Mouse (Mus musculus) E14TG2a.4 (cell line): ENCODE measurements around the gene Arhgef10l.
A peak's percentile ranks its signal among the peaks of the same experiment; 100 is the strongest.

Source experiments
- H3K27me3 ChIP-seq: 2 replicates; pipeline ENCODE4 v1.6.1; 2014; ENCODE audit warnings: low read length, control low read depth; ENCODE audit not compliant: insufficient read depth
- H3K36me3 ChIP-seq: 2 replicates; pipeline ENCODE4 v1.6.1; 2014; ENCODE audit warnings: low read length, control low read depth; ENCODE audit not compliant: insufficient read depth
- H3K4me1 ChIP-seq: replicated peaks from 2 replicates; pipeline ENCODE4 v1.6.1; 2014; ENCODE audit warnings: low read depth, low read length, control low read depth
- H3K4me3 ChIP-seq: replicated peaks from 2 replicates; pipeline ENCODE4 v1.5.1; 2014; ENCODE audit warnings: mild to moderate bottlenecking, low read length
- H3K9me3 ChIP-seq: 2 replicates; pipeline ENCODE4 v1.6.1; 2014; ENCODE audit warnings: low read length, control low read depth
- CTCF ChIP-seq: conservative IDR thresholded peaks from 2 replicates; pipeline ENCODE4 v1.5.1; 2014; ENCODE audit warnings: low read length
- NANOG ChIP-seq: IDR thresholded peaks from 2 replicates; pipeline ENCODE4 v1.6.1; 2014; ENCODE audit warnings: borderline replicate concordance, low read length, mixed read lengths
- POU5F1 ChIP-seq: IDR thresholded peaks from 2 replicates; pipeline ENCODE4 v1.6.1; 2014; ENCODE audit warnings: low read length, borderline replicate concordance

Arhgef10l gene

DNA sequence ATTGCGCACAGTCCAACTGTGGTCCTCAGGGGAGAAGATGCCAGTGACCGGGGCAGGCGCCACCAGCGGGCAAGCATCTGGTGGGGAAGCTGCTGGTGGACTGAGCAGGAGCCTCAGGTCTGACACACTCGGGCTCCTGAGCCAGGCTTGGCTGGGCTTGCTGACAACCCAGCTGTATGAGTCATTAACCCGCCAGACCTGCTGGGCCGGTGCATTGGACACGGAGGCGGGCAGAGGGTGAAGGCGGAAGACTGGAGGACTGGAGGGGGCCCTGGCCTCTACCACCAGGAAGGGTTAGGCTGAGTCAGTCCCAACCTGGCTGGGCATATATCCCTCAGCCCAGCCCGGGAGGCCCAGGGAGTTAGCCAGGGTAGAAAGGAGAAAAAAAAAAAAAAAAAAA, at the start of gene Arhgef10l:
Arhgef10l (minus strand) TSS at position 253 of the 400 bp plus-strand sequence.
- Histone ChIP-seq H3K9me3 (no peaks in the 10 kb centered on the region), H3K36me3 (no peaks in the 10 kb centered on the region), H3K27me3 (peaks cover 3% of the 10 kb centered on the region; the same call in 1 of the 2 replicates), H3K4me1 (peaks cover 58% of the 10 kb centered on the region), H3K4me3 (no peak within 1 kb of the TSS)
- TF ChIP-seq CTCF (no peak), POU5F1 (no peak), NANOG (no peak)

DNA sequence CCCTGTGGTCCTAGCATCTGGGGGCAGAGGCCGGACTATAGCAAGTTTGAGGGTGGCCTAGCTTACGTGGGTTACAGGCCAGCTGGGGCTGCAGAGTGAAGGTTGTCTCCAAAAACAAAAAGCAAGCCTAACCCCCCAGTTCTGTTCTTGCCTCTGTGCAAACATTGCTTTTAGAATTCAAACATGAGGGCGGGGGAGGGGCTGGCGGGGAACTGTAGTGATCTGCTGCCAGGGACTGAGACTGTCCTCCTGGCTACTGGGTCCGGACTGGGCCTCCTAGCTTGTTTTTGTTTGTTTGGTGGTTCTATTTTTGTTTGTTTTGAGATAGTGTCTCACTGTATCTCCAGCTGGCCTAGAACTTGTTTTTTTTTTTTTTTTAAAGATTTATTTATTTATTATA, 48.8 kb upstream of the Arhgef10l start:
- Histone ChIP-seq H3K36me3 (peaks cover 97% of the 10 kb centered on the region), H3K4me3 (no peak overlapping the region; the same call in 1 of the 2 replicates), H3K27me3 (no peaks in the 10 kb centered on the region), H3K9me3 (no peaks in the 10 kb centered on the region), H3K4me1 (peaks cover 91% of the 10 kb centered on the region)
- no peak for TF ChIP-seq NANOG
- TF ChIP-seq CTCF, result no peak
- no peak for TF ChIP-seq POU5F1

DNA sequence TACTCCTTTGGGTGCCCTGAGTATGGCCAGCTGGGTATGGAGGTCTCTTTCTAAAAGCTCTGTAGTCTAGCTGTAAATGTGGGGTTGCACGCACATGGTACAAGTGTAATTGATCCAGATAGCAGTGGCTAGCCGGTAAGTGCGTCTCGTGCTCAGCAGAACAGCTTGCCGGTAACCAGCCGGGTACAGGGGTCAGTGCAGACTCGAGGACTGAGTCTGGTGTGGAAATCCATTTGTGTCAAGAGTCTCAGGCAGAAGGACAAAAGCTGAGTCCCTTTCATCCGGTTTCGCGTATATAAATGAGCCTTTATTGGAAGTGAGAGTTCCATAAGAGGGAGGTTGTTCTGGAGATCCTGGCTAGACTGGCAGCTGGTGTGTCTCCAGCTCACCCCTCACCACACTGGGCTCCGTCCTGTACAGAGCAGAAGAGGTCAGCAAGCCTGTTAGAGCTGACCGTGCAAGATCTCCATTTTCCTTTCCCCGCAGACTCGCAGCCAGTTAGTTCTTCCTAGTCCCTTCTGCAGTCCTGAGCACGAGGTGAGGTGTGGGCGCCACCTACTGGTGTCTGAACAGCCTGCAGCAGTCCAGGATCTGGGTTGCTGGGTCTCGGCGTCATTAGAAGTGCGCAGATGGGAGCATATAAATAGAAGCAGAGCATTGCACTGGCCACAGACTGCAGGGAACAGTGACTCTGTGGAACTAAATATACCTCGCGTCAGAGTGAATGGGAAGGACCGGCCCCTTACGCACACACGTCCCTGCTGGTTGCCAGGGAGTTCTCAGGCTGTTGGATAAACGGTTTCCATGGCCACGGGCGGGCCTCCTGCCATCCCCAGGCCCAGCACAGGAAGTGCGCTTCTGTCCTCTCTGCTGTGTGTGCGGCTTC, 47.9 kb upstream of the Arhgef10l start:
- Histone ChIP-seq H3K4me3 (no peak overlapping the region; the same call in 1 of the 2 replicates), H3K27me3 (no peaks in the 10 kb centered on the region), H3K36me3 (peaks cover 100% of the 10 kb centered on the region), H3K4me1 (peaks cover 96% of the 10 kb centered on the region), H3K9me3 (no peaks in the 10 kb centered on the region)
- TF ChIP-seq NANOG, result no peak
- TF ChIP-seq POU5F1, result no peak
- TF ChIP-seq CTCF, result peak; percentile 87

DNA sequence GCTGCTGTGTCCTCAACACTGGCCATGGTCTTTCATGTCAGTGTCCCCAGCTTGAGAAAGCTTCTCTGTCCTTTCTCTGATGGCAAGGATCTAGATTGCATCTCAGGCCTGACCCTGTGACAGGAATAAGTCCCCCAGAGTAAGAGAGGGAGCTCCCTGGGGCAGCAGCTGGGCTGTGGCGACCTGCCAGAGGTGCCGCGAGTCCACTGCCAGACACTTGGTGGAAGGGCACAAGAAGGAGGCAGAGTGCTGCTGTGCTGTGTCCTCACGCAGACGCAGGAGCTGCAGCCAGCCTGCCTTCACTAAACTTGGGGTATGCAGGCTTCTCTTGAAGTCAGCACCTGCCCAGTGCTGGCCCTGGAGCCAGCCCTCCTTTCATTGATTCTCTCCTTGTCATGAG, 45.5 kb upstream of the Arhgef10l start:
- TF ChIP-seq CTCF (no peak), NANOG (no peak), POU5F1 (no peak)
- no peak overlapping the region for H3K4me3 ChIP-seq
- peaks cover 99% of the 10 kb centered on the region for H3K36me3 ChIP-seq
- no peaks in the 10 kb centered on the region for H3K9me3 ChIP-seq
- H3K27me3 ChIP-seq, result no peaks in the 10 kb centered on the region
- peaks cover 95% of the 10 kb centered on the region for H3K4me1 ChIP-seq

DNA sequence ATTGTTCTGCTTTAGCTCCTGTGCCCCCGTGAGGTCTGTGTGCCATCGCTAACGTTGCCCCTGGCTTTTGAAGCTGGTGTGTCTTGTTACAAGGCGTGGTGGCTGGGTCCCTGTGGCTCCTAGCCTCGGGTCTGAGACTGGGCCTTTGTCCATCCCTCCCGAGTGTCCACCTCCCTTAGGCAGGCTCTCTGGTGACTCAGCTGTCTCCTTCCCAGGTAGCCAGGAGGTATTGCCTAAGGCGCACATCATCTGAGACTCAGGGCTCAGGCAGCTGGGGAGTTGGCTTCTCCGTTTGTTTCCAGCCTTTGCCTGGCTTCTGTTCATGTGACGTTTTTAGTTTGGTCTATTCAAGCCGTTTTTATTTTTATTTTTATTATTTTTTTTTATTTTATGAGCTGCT, 45.0 kb upstream of the Arhgef10l start:
- peaks cover 95% of the 10 kb centered on the region for H3K4me1 ChIP-seq
- H3K27me3 ChIP-seq, result no peaks in the 10 kb centered on the region
- H3K36me3 ChIP-seq, result peaks cover 98% of the 10 kb centered on the region
- no peak for TF ChIP-seq POU5F1
- no peak for TF ChIP-seq CTCF
- no peak for TF ChIP-seq NANOG
- no peak overlapping the region for H3K4me3 ChIP-seq
- no peaks in the 10 kb centered on the region for H3K9me3 ChIP-seq

DNA sequence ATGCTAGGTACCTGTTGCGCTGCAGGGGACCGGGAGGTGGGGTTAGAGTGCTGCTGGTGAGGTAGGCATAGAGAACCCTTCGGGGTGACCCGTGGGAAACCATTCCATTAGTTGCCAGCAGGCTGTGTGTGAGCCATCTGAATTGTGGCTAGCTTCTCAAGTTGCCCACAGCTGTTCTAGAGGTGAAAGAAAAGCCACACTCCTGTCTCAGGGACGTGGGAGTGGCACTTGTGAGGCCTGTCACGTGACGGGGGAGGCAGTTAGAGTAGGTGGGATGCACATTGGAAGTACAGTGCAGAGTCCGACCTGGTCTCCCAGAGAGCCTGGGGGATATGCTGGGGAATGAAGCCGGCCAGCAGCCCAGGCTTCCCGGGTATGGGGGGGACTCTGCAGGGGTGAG, 43.8 kb upstream of the Arhgef10l start:
- Histone ChIP-seq H3K36me3 (peaks cover 98% of the 10 kb centered on the region), H3K4me1 (peaks cover 97% of the 10 kb centered on the region), H3K4me3 (0 out of 2 replicates have a peak overlapping the region, but pooled peaks have one; percentile 29), H3K27me3 (no peaks in the 10 kb centered on the region), H3K9me3 (no peaks in the 10 kb centered on the region)
- TF ChIP-seq POU5F1 (no peak), NANOG (no peak), CTCF (no peak)

DNA sequence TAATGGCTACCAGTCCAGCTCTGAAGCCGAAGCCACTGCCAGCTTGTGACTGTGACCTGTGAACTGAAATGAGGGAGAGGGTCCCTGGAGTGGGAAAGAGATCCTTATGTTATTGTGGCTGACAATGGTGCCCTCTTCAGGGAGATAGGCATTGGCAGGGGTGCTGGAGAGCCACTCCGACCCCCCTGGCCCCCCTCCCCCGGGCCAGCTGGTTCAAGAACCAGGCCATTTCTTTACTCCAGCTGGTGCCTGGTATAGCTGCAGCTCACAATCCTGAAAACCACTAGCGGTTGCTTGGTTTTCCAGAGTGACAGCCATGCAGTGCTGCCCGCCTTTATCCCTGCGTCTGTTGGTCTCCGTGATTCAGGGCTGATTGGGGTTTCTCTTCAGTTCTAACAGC, 43.3 kb upstream of the Arhgef10l start:
- H3K9me3 ChIP-seq, result no peaks in the 10 kb centered on the region
- peaks cover 97% of the 10 kb centered on the region for H3K4me1 ChIP-seq
- H3K27me3 ChIP-seq, result no peaks in the 10 kb centered on the region
- 0 out of 2 replicates have a peak overlapping the region, but pooled peaks have one; percentile 29 for H3K4me3 ChIP-seq
- peaks cover 98% of the 10 kb centered on the region for H3K36me3 ChIP-seq
- TF ChIP-seq POU5F1 (no peak), NANOG (no peak), CTCF (no peak)

DNA sequence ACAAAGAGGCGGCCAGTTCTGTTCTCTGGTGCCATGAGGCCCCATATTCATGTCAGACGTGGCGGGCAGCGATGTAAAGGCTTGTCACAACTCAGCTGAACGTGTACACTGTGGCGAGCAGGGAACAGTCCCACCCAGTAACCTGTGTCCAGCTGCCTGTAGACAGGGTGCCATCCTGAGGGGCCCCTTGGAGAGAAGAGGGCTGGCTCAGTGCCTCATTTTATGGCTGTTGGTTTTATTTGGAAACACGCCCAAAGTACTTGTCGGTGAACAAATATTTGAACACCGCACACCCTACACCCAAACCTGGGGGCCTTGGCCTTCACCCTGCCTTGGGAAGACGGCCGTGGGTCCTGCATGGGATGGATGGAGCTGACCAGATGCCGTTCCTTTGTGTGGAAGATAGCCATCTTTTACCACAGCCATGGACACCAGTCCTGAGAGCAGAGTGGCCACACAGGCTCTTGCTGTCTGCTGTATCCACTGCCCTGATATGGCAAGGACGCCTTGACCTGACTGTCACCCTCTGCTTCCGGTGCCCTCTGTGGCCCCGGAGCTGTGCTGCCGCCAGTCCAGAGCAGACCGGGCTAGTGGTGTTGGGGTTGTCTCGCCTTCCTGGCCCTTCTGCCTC, 42.6 kb upstream of the Arhgef10l start:
- Histone ChIP-seq H3K9me3 (no peaks in the 10 kb centered on the region), H3K4me1 (peaks cover 94% of the 10 kb centered on the region), H3K27me3 (no peaks in the 10 kb centered on the region), H3K36me3 (peaks cover 95% of the 10 kb centered on the region), H3K4me3 (0 out of 2 replicates have a peak overlapping the region, but pooled peaks have one; percentile 29)
- no peak for TF ChIP-seq POU5F1
- no peak for TF ChIP-seq CTCF
